Mouse (Mus musculus) intestine, embryonic 16.5 days (tissue): ENCODE results near the gene Ralb. TPM values are rescaled to one million over a fixed set of nuclear protein-coding genes. Genes with fewer than 3 reads are reported as not detected.
A peak's percentile ranks its signal among the peaks of the same experiment; 100 is the strongest.

ENCODE experiments used
- ATAC-seq: fragments of 200-750 bp; cut with Nextera tagmentation; 2 replicates; pipeline ENCODE4 v1.8.0; 2017; ENCODE audit warnings: moderate TSS enrichment, moderate library complexity
- H3K27ac ChIP-seq: fragments of 300-500 bp; sonication (generic); 2 replicates; pipeline ENCODE4 v1.5.1; 2014; ENCODE audit warnings: mild to moderate bottlenecking, low read length
- H3K27me3 ChIP-seq: fragments of 300-500 bp; sonication (generic); replicated peaks from 2 replicates; pipeline ENCODE4 v1.6.1; 2014; ENCODE audit warnings: low read length, control low read depth, mixed read lengths; ENCODE audit not compliant: control insufficient read depth, insufficient read depth
- H3K36me3 ChIP-seq: fragments of 300-500 bp; sonication (generic); 2 replicates; pipeline ENCODE4 v1.6.1; 2014; ENCODE audit warnings: low read length, control low read depth; ENCODE audit not compliant: control insufficient read depth, insufficient read depth
- H3K4me1 ChIP-seq: fragments of 300-500 bp; sonication (generic); 2 replicates; pipeline ENCODE4 v1.6.1; 2014; ENCODE audit warnings: low read length, control low read depth, mixed read lengths; ENCODE audit not compliant: control insufficient read depth, insufficient read depth
- H3K4me2 ChIP-seq: fragments of 300-500 bp; sonication (generic); 2 replicates; pipeline ENCODE4 v1.6.1; 2014; ENCODE audit warnings: low read depth, low read length, control low read depth
- H3K4me3 ChIP-seq: fragments of 300-500 bp; sonication (generic); 2 replicates; pipeline ENCODE4 v1.5.1; 2014; ENCODE audit warnings: mild to moderate bottlenecking, low read length
- H3K9ac ChIP-seq: fragments of 300-500 bp; sonication (generic); 2 replicates; pipeline ENCODE4 v1.6.1; 2014; ENCODE audit warnings: low read depth, low read length
- H3K9me3 ChIP-seq: fragments of 300-500 bp; sonication (generic); 2 replicates; pipeline ENCODE4 v1.6.1; 2016; ENCODE audit warnings: low read length, control low read depth; ENCODE audit not compliant: control insufficient read depth
- WGBS: fragments of 180-500 bp; shearing (Covaris S2); extraction: QIAGEN DNeasy Blood & Tissue Kit; methylation state at CpG from one replicate; pipeline ENCODE4 v1.1.7; 2014; 5-methylcytosine and 5-hydroxymethylcytosine counted together
- polyA plus RNA-seq: library from polyadenylated mRNA; unstranded; fragments of >200 nt; fragmentation: Nextera tagmentation; extraction: Ambion mirVana; gene quantifications from 2 replicates; pipeline ENCODE4 v1.2.1, GENCODE M21; 2015

The Ralb gene
- polyA plus RNA-seq, 1 experiment from 2014 or later: 203 TPM

DNA sequence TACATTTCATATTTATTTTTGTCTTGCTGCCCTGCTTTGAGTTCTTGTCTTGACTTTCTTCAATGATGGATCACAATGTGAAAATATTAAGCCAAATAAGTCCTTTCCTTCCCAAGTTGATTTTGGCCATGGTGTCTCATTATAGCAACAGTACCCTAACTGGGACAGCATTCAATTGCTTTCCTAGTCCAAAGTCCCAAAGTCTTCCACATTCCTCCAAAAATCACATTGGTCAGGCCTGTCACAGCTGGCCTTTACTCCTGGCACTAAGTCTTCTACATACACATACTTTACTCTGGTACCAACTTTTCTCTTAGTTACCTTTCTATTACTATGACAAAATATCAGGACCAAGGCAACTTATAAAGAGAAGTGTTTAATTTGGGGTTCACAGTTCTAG lies 14.2 kb upstream of the Ralb start:
- no peak for ATAC-seq

DNA sequence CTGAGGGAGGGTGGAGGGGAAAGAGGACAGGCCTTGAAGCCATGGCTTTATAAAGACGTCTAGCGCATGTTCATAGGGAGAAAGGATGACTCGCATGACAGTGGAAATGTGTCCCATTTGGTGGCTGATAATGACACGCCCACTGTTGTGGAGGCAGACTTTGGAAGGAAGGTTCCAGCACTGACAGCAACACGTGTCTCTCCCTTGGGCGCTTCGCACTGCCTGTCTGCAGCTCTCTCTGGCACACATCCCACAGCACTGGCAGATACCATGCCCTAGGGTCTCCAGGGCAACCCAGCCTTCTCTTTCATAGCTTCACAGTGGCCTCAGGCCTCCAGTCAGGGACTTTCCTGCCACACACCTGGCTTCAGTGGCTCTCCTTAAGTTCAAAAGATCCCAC lies 13.5 kb upstream of the Ralb start:
- Histone ChIP-seq H3K4me1 (0 out of 2 replicates have a peak, but pooled peaks cover 3% of the 10 kb centered on the region), H3K27me3 (no peaks in the 10 kb centered on the region), H3K27ac (no peak overlapping the region), H3K4me2 (no peak overlapping the region), H3K4me3 (no peak overlapping the region), H3K36me3 (no peaks in the 10 kb centered on the region), H3K9me3 (no peaks in the 10 kb centered on the region), H3K9ac (no peak overlapping the region)
- WGBS: 75% methylated on average over 7 of the region's 7 CpGs
- no peak for ATAC-seq

More for the DNA sequence above, 14.2 kb upstream of the Ralb start:
- H3K36me3 ChIP-seq: no peaks in the 10 kb centered on the region
- no peak overlapping the region for H3K9ac ChIP-seq
- H3K27ac ChIP-seq: no peak overlapping the region
- no peaks in the 10 kb centered on the region for H3K9me3 ChIP-seq
- H3K27me3 ChIP-seq: no peaks in the 10 kb centered on the region
- H3K4me2 ChIP-seq: no peak overlapping the region
- no peak overlapping the region for H3K4me3 ChIP-seq
- peaks cover 7% of the 10 kb centered on the region for H3K4me1 ChIP-seq

DNA sequence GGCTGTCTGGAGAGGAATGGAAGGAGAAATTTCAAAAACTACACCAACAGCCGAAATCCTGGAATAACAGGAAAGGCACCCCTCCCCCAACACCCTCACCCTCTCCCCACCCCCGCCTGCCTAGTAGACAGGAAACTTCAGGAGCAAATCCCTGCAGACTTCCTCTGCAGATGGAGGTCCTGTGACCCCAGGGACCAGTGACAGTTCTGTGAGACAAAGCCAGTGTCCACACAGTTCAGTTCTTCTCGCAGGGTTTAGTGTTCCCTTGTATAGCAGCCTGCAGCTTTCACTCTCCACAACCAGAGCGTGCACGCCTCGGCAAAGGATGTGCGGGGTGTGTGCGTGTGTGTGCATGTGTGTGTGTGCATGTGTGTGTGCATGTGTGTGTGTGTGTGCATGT lies 6.3 kb upstream of the Ralb start:
- WGBS: 62% methylated on average over 8 of the region's 8 CpGs
- H3K9ac ChIP-seq: no peak overlapping the region
- no peaks in the 10 kb centered on the region for H3K27me3 ChIP-seq
- no peak for ATAC-seq
- no peaks in the 10 kb centered on the region for H3K36me3 ChIP-seq
- H3K27ac ChIP-seq: no peak overlapping the region
- no peaks in the 10 kb centered on the region for H3K9me3 ChIP-seq
- peaks cover 2% of the 10 kb centered on the region; the same call in 1 of the 2 replicates for H3K4me1 ChIP-seq
- H3K4me3 ChIP-seq: no peak overlapping the region
- H3K4me2 ChIP-seq: no peak overlapping the region

DNA sequence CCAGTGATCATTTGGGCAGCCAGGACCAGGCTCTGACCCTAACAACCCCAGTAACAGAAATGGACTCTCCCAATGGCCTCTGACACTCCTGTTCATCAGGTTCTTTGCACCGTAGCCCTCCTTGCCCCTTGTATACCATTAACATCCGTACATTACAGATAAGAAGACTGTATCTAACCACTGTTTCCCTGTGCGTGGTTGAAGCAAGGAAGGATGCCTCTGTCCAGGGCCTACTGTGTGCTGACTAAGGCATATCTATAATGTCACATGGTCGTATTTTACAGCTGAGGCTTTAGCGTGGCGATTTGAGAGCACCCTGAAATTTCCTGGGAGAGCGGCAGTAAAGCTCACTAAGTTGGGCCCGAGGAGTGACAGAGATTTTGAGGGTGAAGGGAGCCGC lies 5.8 kb upstream of the Ralb start:
- Histone ChIP-seq H3K9me3 (no peaks in the 10 kb centered on the region), H3K4me1 (peaks cover 4% of the 10 kb centered on the region; the same call in 1 of the 2 replicates), H3K4me3 (no peak overlapping the region), H3K4me2 (no peak overlapping the region), H3K27me3 (no peaks in the 10 kb centered on the region), H3K9ac (no peak overlapping the region), H3K36me3 (no peaks in the 10 kb centered on the region), H3K27ac (no peak overlapping the region)
- no peak for ATAC-seq
- WGBS: 54% methylated on average over 9 of the region's 9 CpGs

DNA sequence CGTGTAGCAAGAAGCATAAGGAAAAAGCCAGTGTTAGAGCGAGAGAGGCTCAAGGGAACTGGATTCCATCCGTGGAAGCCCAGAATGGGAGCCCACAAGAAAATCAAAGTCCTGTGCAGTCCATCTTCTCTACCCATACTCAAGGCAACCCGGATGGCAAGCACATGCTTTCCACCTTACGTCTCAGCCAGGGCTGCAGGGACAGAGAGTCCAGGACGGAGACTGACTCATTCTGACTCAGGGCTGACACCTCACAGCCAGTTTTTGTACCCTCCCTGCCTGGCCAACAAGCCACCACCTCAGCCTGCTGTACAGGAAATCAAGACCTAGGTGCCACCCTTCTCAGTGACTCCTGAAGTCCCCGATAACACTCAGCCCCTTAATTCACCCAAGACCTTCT lies 4.9 kb upstream of the Ralb start:
- H3K4me1 ChIP-seq: peaks cover 9% of the 10 kb centered on the region
- no peak for ATAC-seq
- no peak overlapping the region for H3K9ac ChIP-seq
- H3K4me3 ChIP-seq: no peak overlapping the region
- H3K36me3 ChIP-seq: no peaks in the 10 kb centered on the region
- WGBS: 85% methylated on average over 7 of the region's 7 CpGs
- H3K27ac ChIP-seq: no peak overlapping the region
- H3K27me3 ChIP-seq: no peaks in the 10 kb centered on the region
- no peaks in the 10 kb centered on the region for H3K9me3 ChIP-seq
- no peak overlapping the region for H3K4me2 ChIP-seq

DNA sequence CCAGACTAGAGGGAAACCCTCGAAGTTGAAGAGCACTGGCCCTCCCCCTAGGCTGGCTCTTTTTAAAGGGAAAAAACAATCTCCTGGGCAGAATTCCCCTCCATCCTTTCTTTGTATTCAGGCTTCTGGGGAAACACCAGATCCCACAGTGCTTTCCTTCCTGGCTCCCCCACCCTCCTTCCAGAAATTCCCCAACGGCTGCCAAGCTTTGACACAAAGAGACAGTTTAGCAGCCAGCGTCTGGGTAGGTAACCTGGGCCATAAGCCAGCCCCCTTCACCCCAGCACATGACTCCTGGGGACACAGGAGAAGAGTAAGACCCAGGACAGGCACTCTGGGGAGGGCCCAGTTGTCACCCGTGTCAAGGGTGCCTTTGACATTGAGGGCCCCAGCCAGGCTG lies 4.0 kb upstream of the Ralb start:
- ATAC-seq: no peak
- 41% methylated on average over 4 of the region's 4 CpGs for WGBS
- H3K4me3 ChIP-seq: no peak overlapping the region
- H3K27ac ChIP-seq: no peak overlapping the region
- H3K4me1 ChIP-seq: peaks cover 10% of the 10 kb centered on the region
- H3K4me2 ChIP-seq: no peak overlapping the region
- H3K36me3 ChIP-seq: no peaks in the 10 kb centered on the region
- H3K9ac ChIP-seq: no peak overlapping the region
- H3K27me3 ChIP-seq: no peaks in the 10 kb centered on the region
- H3K9me3 ChIP-seq: no peaks in the 10 kb centered on the region

DNA sequence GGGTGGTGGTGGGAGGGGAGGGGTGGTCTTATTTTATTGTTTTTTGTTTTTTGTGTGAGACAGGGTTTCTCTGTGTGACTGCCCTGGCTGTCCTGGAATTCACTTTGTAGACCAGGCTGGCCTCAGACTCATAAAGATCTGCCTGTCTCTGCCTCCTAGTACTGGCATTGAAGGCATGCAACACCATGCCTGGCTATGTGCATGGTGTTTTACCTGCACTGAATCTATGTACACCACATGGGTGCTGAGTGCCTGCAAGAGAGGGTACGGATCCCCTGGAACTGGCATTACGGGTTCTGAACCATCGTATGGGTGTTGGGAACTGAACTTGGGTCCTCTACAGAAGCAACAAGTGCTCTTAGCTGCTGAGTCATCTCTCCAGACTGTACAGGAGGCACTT lies 1.4 kb upstream of the Ralb start:
- no peak overlapping the region for H3K27ac ChIP-seq
- WGBS: 90% methylated on average over 3 of the region's 3 CpGs
- H3K9ac ChIP-seq: no peak overlapping the region

DNA sequence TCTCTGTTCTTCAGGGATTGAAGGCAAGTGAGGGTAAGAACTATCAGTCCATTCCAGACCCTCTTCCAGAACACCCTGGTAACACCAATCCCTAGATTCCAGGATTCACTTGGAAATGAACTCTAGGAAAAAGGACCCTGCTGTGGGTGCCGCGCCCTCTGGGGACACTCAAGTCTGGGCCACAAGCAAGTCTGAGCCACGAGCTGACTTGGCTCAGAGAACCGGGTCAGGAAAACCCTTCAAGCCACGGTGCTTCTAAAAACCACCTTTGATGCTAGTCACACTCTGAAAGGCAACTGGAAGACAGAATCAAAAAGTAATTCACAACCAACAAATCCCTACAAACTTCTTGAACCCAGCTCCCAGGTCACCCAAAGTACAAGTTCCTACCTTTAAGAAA lies 786 bp downstream of the Ralb start:
- Histone ChIP-seq H3K27me3 (no peaks in the 10 kb centered on the region), H3K4me3 (peak overlapping the region; percentile 85), H3K4me2 (peak overlapping the region; percentile 76), H3K9ac (peak overlapping the region; percentile 91), H3K27ac (peak overlapping the region; percentile 87), H3K36me3 (peaks cover 6% of the 10 kb centered on the region; the same call in 1 of the 2 replicates), H3K9me3 (no peaks in the 10 kb centered on the region), H3K4me1 (peaks cover 27% of the 10 kb centered on the region)
- WGBS: 11% methylated on average over 5 of the region's 5 CpGs
- no peak for ATAC-seq

More for the DNA sequence above, 1.4 kb upstream of the Ralb start:
- H3K9me3 ChIP-seq: no peaks in the 10 kb centered on the region
- H3K4me1 ChIP-seq: peaks cover 22% of the 10 kb centered on the region
- no peak overlapping the region for H3K4me2 ChIP-seq
- ATAC-seq: no peak
- H3K4me3 ChIP-seq: no peak overlapping the region
- no peaks in the 10 kb centered on the region for H3K27me3 ChIP-seq
- H3K36me3 ChIP-seq: no peaks in the 10 kb centered on the region; the same call in 1 of the 2 replicates

DNA sequence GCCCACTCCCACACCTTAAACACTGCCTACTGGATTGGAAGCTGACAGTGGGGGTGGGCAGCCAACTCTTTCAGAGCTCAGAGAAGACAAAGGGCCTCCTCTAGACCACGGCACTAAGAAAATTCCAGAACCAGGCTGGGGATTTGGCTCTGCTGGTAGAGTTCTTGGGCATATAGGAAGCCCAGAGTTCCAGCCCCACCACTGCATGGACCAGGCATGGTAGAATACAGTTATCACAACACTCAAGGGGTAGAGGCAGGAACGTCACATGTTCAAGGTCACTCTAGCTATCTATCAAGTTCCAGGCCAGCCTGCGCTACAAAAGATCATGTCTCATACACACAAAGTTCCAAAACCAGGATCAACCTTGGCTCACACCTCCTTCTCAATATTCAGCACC lies 1.4 kb downstream of the Ralb start:
- WGBS: 55% methylated on average over 3 of the region's 3 CpGs
- Histone ChIP-seq H3K4me3 (peak overlapping the region; percentile 85), H3K9ac (peak overlapping the region; percentile 91), H3K9me3 (no peaks in the 10 kb centered on the region), H3K4me2 (peak overlapping the region; percentile 76), H3K4me1 (peaks cover 34% of the 10 kb centered on the region), H3K27ac (peak overlapping the region; percentile 87; the same call in 1 of the 2 replicates), H3K27me3 (no peaks in the 10 kb centered on the region), H3K36me3 (peaks cover 6% of the 10 kb centered on the region; the same call in 1 of the 2 replicates)
- ATAC-seq: no peak

DNA sequence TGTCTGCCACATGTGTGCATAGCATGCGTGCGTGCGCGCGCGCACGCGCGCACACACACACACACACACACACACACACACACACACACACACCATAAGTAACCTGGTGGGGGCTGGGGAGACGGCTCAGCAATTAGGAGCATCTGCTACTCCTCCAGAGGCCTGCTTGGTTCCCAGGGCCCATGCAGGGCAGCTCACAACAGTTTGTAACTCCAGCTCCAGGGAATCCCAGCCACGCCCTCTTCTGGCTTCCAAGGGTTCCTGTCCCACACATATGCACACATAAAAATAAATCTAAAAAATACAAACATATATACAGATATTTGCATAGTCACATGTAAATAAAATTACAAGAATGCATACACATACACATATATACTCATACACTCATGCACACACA lies 1.9 kb downstream of the Ralb start:
- Histone ChIP-seq H3K9me3 (no peaks in the 10 kb centered on the region), H3K4me3 (peak overlapping the region; percentile 85), H3K9ac (peak overlapping the region; percentile 91), H3K4me2 (peak overlapping the region; percentile 76), H3K27ac (no peak overlapping the region), H3K4me1 (peaks cover 35% of the 10 kb centered on the region), H3K36me3 (peaks cover 6% of the 10 kb centered on the region; the same call in 1 of the 2 replicates), H3K27me3 (no peaks in the 10 kb centered on the region)
- no peak for ATAC-seq
- 86% methylated on average over 11 of the region's 11 CpGs for WGBS
